Mouse (Mus musculus): ENCODE measurements at regions not wholly inside any gene's neighbourhood (a gene's known extent, or its start where the extent isn't known, plus 50 kb on each side); places are given as distances from the start of the nearest gene placed in this dataset.

GRCm38 (mm10) chr8:73645582-73645981, 292.2 kb upstream of the Large1 start:
- no peak for ATAC-seq (replicated peaks; ENCODE audit: poor library complexity)

DNA sequence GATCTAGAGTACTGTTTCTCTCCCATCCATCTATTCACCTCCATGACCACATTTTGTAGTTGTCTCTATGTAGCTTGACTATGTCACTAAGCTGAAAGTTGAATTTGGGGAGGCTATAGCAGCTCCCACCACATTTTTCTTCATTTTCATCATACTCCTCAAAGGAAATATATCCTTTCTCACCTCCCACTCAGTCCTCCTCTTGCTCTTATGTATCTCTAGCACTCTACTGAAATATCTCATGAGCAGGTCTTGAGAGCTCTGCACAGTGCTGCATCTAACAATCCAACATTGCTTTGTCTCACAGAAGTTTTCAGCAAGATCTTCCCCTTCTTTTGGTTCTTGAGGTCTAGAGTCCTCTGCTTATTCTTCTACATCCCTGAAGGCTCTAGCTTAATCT, 273.5 kb upstream of the Large1 start:
- ATAC-seq (replicated peaks; ENCODE audit: poor library complexity), result no peak

GRCm38 (mm10) chr8:73618946-73619345, 265.6 kb upstream of the Large1 start:
- peak; percentile 66 for ATAC-seq (replicated peaks; ENCODE audit: poor library complexity)

DNA sequence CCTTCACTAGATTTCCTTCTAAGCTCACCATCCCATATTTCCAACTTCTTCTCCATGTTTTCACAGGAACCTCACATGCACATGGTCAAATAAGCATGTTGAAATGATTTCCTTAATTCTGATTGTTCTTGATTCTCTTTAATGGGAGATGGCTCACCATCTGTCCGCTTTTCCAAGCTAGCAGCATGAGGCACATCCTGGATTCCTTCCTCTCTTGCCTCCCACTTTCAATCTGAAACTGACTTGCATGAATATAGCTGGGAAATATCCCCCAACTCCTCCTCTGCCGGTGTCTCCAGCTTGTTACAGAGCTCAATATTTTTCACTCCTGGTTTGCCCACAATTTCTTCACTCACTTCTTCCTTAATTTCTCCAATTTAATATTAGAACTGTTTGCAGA, 261.3 kb upstream of the Large1 start:
- ATAC-seq (replicated peaks; ENCODE audit: poor library complexity), result no peak

- ATAC-seq (replicated peaks; ENCODE audit: poor library complexity), result no peak
Observed at GRCm38 (mm10) chr8:73614106-73614505, 260.8 kb upstream of the Large1 start.

DNA sequence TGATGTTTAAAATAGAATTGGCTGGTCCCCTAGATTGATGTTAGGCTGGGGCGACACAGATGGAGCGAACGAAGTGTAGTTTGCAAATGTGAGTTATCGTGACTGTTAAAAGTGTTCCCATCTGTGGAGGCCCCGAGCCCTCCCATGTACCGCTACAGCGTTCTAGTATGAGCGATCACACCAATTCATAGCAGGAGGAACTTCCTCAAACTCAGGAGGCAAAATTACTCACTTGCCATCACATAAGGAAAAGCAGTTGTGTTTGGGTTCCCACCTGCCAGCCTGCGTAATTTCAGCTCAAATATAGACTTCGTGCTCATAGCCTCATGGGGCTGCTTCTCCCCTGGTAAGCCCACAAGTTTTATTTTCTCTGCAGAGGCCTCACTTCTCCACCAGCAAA, 258.2 kb upstream of the Large1 start:
- no peak for ATAC-seq (replicated peaks; ENCODE audit: poor library complexity)

GRCm38 (mm10) chr8:73570599-73570998, 217.3 kb upstream of the Large1 start:
- ATAC-seq (replicated peaks; ENCODE audit: poor library complexity), result no peak

GRCm38 (mm10) chr8:73569963-73570362, 216.6 kb upstream of the Large1 start:
- no peak for ATAC-seq (replicated peaks; ENCODE audit: poor library complexity)
